9 mouse cellular contexts compared by ENCODE assay signal in the genomic region with DNA sequence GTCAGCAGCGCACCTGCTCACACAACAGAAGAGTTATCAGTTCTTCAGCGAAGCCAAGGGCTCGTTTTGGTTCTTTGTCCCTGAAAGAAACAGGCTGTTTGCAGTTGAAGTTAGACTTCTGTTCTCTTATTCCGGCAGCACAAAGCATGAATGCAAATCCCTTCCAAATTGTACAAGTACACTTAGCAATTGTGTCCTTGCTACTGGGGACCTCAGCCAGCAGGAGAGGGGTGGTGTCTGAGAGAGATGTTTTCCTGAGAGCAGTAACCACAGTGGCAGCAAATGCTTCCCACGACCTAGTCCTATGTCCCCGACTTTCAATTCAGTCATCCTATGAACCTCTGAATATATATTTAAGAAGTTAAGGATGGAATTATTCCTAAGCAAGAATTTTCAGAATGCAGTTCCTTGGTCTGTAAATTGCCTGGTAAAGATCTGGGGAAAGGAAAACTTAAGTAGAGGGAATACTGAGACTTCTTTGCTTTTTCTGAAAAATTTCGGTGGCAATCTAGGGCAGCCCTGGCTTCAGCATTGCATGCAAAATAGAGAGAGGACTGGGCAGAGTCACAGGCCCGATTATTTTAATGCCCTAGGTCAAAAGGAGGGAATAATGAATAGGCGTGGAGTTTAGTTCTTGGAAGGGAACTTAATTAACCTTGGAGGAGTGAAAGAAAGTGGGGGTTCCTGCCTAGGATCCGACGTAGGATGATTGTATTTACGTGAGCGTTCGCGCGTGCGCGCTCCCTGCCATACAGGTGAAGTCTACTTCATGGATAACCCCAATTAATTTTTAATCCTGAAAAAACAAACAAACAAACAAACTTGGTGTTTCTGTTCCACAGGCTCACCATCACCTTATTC. TPM values are rescaled to one million over a fixed set of nuclear protein-coding genes. Genes with fewer than 3 reads are reported as not detected.
A peak's percentile ranks its signal among the peaks of the same experiment; 100 is the strongest.
DNase-seq lines count a peak whose midpoint lies in the region; ATAC-seq lines count a peak whose summit lies in the region.
"Had no signal": no experiment of that assay in that cellular context is flagged by ENCODE, and none has a peak within 500 bp of the region (broad histone marks: within the 10 kb centered on the region; RNA-seq: fewer than 3 reads in every experiment).

No protein-coding gene starts in this region.

- no peaks in the 10 kb centered on the region for H3K9me3 ChIP-seq in heart, embryonic 13.5 days
- H3K9me3 ChIP-seq in hindbrain, embryonic 12.5 days (replicated peaks), result no peaks in the 10 kb centered on the region
- no peaks in the 10 kb centered on the region for H3K9me3 ChIP-seq in midbrain, embryonic 13.5 days

- intact Hi-C loops in heart, postnatal 14 days (cut with DNase I), result loop anchor here (10.0 kb wide), 1 partner anchor 479 kb away; no protein-coding TSS in a partner anchor

- H3K36me3 ChIP-seq in heart, embryonic 13.5 days, result no peaks in the 10 kb centered on the region
- no peaks in the 10 kb centered on the region for H3K36me3 ChIP-seq in hindbrain, embryonic 12.5 days
- H3K36me3 ChIP-seq in midbrain, embryonic 13.5 days, result no peaks in the 10 kb centered on the region

- no peak overlapping the region for H3K27ac ChIP-seq in heart, embryonic 13.5 days (replicated peaks)
- peak overlapping the region; percentile 100 for H3K27ac ChIP-seq in hindbrain, embryonic 12.5 days
- H3K27ac ChIP-seq in midbrain, embryonic 13.5 days, result peak overlapping the region; percentile 95

- WGBS in heart, embryonic 13.5 days, result 2% methylated on average over 18 of the region's 18 CpGs
- 1% methylated on average over 18 of the region's 18 CpGs for WGBS in hindbrain, embryonic 12.5 days
- WGBS in midbrain, embryonic 13.5 days, result 2% methylated on average over 18 of the region's 18 CpGs

- H3K4me3 ChIP-seq in heart, embryonic 13.5 days, result peak overlapping the region; percentile 41
- H3K4me3 ChIP-seq in hindbrain, embryonic 12.5 days, result peak overlapping the region; percentile 44
- H3K4me3 ChIP-seq in midbrain, embryonic 13.5 days (replicated peaks), result peak overlapping the region; percentile 53

- H3K4me1 ChIP-seq in heart, embryonic 13.5 days, result peaks cover 44% of the 10 kb centered on the region
- peaks cover 28% of the 10 kb centered on the region for H3K4me1 ChIP-seq in hindbrain, embryonic 12.5 days
- H3K4me1 ChIP-seq in midbrain, embryonic 13.5 days (replicated peaks), result peaks cover 61% of the 10 kb centered on the region

- no peak overlapping the region for H3K9ac ChIP-seq in heart, embryonic 13.5 days
- H3K9ac ChIP-seq in hindbrain, embryonic 12.5 days, result peak overlapping the region; percentile 54
- peak overlapping the region; percentile 82 for H3K9ac ChIP-seq in midbrain, embryonic 13.5 days (replicated peaks)

- peak overlapping the region; percentile 62 for H3K4me2 ChIP-seq in heart, embryonic 13.5 days
- H3K4me2 ChIP-seq in hindbrain, embryonic 12.5 days (replicated peaks), result peak overlapping the region; percentile 89
- H3K4me2 ChIP-seq in midbrain, embryonic 13.5 days (replicated peaks), result peak overlapping the region; percentile 77

- H3K27me3 ChIP-seq in heart, embryonic 13.5 days (replicated peaks), result peaks cover 97% of the 10 kb centered on the region
- H3K27me3 ChIP-seq in hindbrain, embryonic 12.5 days, result peaks cover 9% of the 10 kb centered on the region
- no peaks in the 10 kb centered on the region for H3K27me3 ChIP-seq in midbrain, embryonic 13.5 days

- ATAC-seq in heart, embryonic 13.5 days (ENCODE audit: extremely low read depth, insufficient number of reproducible peaks, low FRiP score, low TSS enrichment), result no peak
- ATAC-seq in hindbrain, embryonic 12.5 days (ENCODE audit: low FRiP score), result no peak
- ATAC-seq in midbrain, embryonic 13.5 days, result no peak
- no peak for ATAC-seq in activated CD4-positive, CD25-positive, alpha-beta regulatory T cell, adult 4 months

- DNase-seq in heart, postnatal 14 days, result no peak
- peak; percentile 40 for DNase-seq in brain, adult 2 months (ENCODE audit: low read depth, low spot score)
- DNase-seq in right cerebral cortex, adult 18-20 months, result no peak
- DNase-seq in spleen, postnatal 14 days (ENCODE audit: low spot score in 2 of 2), result no peak

RNA-seq across cellular contexts. Expression of a gene that starts 6.1 kb away (rescaled TPM):
- polyA plus RNA-seq in heart, embryonic 13.5 days (2015; fragmentation: Nextera tagmentation; extraction: Ambion mirVana), result 0.04 TPM in 2 replicates
- total RNA-seq in heart, postnatal 14 days (2021), result not detected
- 39.0 and 39.6 TPM in 2 replicates for polyA plus RNA-seq in hindbrain, embryonic 12.5 days (2016; fragmentation: Nextera tagmentation; extraction: Ambion mirVana)
- 69.3 and 80.0 TPM in 2 replicates for polyA plus RNA-seq in midbrain, embryonic 13.5 days (2015; fragmentation: Nextera tagmentation; extraction: Ambion mirVana)
- polyA plus RNA-seq in activated CD4-positive, CD25-positive, alpha-beta regulatory T cell, adult 4 months (2017; shearing (Covaris generic)), result under 1 TPM in 1 of 2 experiments, not detected in 1; 0.17 TPM
- total RNA-seq: neutrophil, adult 5-6 weeks had no signal

Comparison
In these comparisons a context has a peak if more than half of its experiments do, and no peak if none do; other contexts are left out.
1. RNA of a gene that starts 6.1 kb away (polyA plus RNA-seq): 69.3 to 80.0 TPM in midbrain, embryonic 13.5 days and 39.0 to 39.6 TPM in hindbrain, embryonic 12.5 days; 0.17 TPM in activated CD4-positive, CD25-positive, alpha-beta regulatory T cell, adult 4 months and 0.04 TPM in heart, embryonic 13.5 days; every median in the first group is over 10 times any median in the second.
2. Peak in every context shown above with its lines, with median percentiles within 50 percentile points of each other: H3K4me2 ChIP-seq and H3K4me3 ChIP-seq.